Comparison of ENCODE assay signal across 8 mouse cellular contexts in the genomic region with DNA sequence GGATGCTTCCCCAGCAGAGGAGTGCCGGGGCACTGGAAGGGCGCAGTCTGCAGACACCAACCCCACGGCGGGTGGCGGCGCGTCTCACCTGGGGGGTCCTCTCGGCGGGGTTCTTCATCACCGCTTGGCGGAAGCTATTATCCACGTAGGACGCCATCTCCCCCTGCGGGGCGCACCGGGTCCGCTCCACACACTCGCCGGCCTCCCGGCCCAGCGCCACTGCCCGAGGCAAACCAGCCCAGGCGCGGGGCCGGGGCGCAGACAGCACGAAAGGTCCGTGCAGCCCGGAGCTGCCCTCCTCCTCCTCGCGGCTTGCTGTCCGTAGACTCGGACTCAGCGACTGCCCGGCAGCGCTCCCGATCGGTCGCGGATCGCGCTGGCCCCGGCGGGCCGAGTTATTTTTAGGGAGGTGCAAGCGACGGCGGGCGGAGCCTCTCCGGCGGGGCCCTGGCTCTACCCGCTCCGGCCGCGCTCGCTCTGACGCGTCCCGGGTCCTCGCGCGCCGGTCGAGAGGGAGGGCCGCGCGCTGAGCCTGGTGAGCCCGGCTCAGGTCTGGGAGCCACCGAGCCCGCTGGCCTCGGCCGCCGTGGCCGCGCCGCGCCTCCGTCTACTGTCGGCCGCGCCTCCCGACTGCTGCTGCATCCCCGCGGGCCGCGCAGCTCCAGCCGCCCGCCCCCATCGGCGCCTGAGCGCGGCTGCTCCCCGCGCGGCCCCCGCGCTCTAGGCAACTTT. TPM values are rescaled to one million over a fixed set of nuclear protein-coding genes. Genes with fewer than 3 reads are reported as not detected.
DNase-seq lines count a peak whose midpoint lies in the region; ATAC-seq and TF ChIP-seq lines count a peak whose summit lies in the region.

A gene (minus strand): TSS at position 142 of the 732 bp plus-strand sequence.

- peak within 1 kb of the TSS; percentile 99 for H3K27ac ChIP-seq in intestine, postnatal 0 days (ENCODE audit: low read depth, low read length)
- H3K27ac ChIP-seq in limb, embryonic 11.5 days (replicated peaks; ENCODE audit: low read depth, low read length) = peak within 1 kb of the TSS; percentile 91
- peak within 1 kb of the TSS; percentile 99 for H3K27ac ChIP-seq in midbrain, embryonic 12.5 days (replicated peaks)

- H3K36me3 ChIP-seq in intestine, postnatal 0 days (ENCODE audit: control insufficient read depth, insufficient read depth) = no peaks in the 10 kb centered on the region
- no peaks in the 10 kb centered on the region for H3K36me3 ChIP-seq in limb, embryonic 11.5 days (ENCODE audit: control insufficient read depth, insufficient read depth, low read length)
- H3K36me3 ChIP-seq in midbrain, embryonic 12.5 days = no peaks in the 10 kb centered on the region

- peak; percentile 28 for ATAC-seq in granulocyte monocyte progenitor cell, adult 5-6 weeks (replicated peaks; ENCODE audit: poor library complexity, severe bottlenecking)
- peak; percentile 63 for ATAC-seq in intestine, postnatal 0 days
- peak; percentile 72 for ATAC-seq in limb, embryonic 11.5 days (ENCODE audit: insufficient number of reproducible peaks, low FRiP score, low TSS enrichment, low read depth)
- ATAC-seq in midbrain, embryonic 12.5 days (ENCODE audit: low FRiP score, low read depth) = peak; percentile 83

- peaks cover 15% of the 10 kb centered on the region; the same call in 1 of the 2 replicates for H3K4me1 ChIP-seq in intestine, postnatal 0 days (replicated peaks; ENCODE audit: control insufficient read depth, insufficient read depth, low read length)
- peaks cover 13% of the 10 kb centered on the region for H3K4me1 ChIP-seq in limb, embryonic 11.5 days (ENCODE audit: control insufficient read depth, insufficient read depth, low read length)
- H3K4me1 ChIP-seq in midbrain, embryonic 12.5 days = peaks cover 24% of the 10 kb centered on the region

- peak within 1 kb of the TSS; percentile 91 for H3K4me3 ChIP-seq in intestine, postnatal 0 days (ENCODE audit: low read depth, low read length)
- H3K4me3 ChIP-seq in limb, embryonic 11.5 days (ENCODE audit: low read depth, low read length) = peak within 1 kb of the TSS; percentile 87
- H3K4me3 ChIP-seq in midbrain, embryonic 12.5 days = peak within 1 kb of the TSS; percentile 91

- under 1% methylated on average over 84 of the region's 97 CpGs for WGBS in intestine, postnatal 0 days
- WGBS in limb, embryonic 11.5 days = under 1% methylated on average over 73 of the region's 97 CpGs
- WGBS in midbrain, embryonic 12.5 days = 0% methylated on average over 64 of the region's 97 CpGs

- DNase-seq in 3134 (ENCODE audit: extremely low read depth, insufficient read length, low spot score) = peak; percentile 83
- DNase-seq in adrenal gland, adult 2 months = peak; percentile 92
- DNase-seq in embryo, embryonic 11.5 days (ENCODE audit: low read depth, low spot score) = peak; percentile 46
- peak; percentile 75 for DNase-seq in limb, embryonic 11.5 days (ENCODE audit: low spot score)
- DNase-seq in spleen, postnatal 10 days (ENCODE audit: low spot score in 2 of 2) = peak; percentile 58 to 63

- H3K4me2 ChIP-seq in intestine, postnatal 0 days (replicated peaks; ENCODE audit: low read depth) = peak within 1 kb of the TSS; percentile 92
- peak within 1 kb of the TSS; percentile 67 for H3K4me2 ChIP-seq in limb, embryonic 11.5 days (ENCODE audit: low read depth, severe bottlenecking)
- H3K4me2 ChIP-seq in midbrain, embryonic 12.5 days (replicated peaks) = peak within 1 kb of the TSS; percentile 82

- peak; percentile 51 for TF ChIP-seq CTCF in intestine, postnatal 0 days (IDR thresholded peaks at IDR 0.05; ENCODE audit: low read depth)

- H3K9ac ChIP-seq in intestine, postnatal 0 days (ENCODE audit: low read depth, low read length) = peak within 1 kb of the TSS; percentile 95
- peak within 1 kb of the TSS; percentile 84 for H3K9ac ChIP-seq in limb, embryonic 11.5 days (ENCODE audit: low read length)
- peak within 1 kb of the TSS; percentile 93 for H3K9ac ChIP-seq in midbrain, embryonic 12.5 days (replicated peaks)

- H3K9me3 ChIP-seq in intestine, postnatal 0 days (ENCODE audit: control insufficient read depth) = no peaks in the 10 kb centered on the region
- H3K9me3 ChIP-seq in limb, embryonic 11.5 days (ENCODE audit: control insufficient read depth, low read length) = no peaks in the 10 kb centered on the region
- no peaks in the 10 kb centered on the region for H3K9me3 ChIP-seq in midbrain, embryonic 12.5 days

- no peaks in the 10 kb centered on the region for H3K27me3 ChIP-seq in intestine, postnatal 0 days (replicated peaks; ENCODE audit: control insufficient read depth, insufficient read depth, low read length)
- H3K27me3 ChIP-seq in limb, embryonic 11.5 days (ENCODE audit: control insufficient read depth, insufficient read depth, low read length) = no peaks in the 10 kb centered on the region
- H3K27me3 ChIP-seq in midbrain, embryonic 12.5 days = peaks cover 5% of the 10 kb centered on the region

RNA-seq across cellular contexts. Expression of the gene that starts here (rescaled TPM):
- 10 to 100 TPM; 20.6 to 20.9 TPM for total RNA-seq in adrenal gland, adult 2 months (2021)
- 6.9 and 8.6 TPM in 2 replicates for polyA plus RNA-seq in adrenal gland, adult 2 months (2012; rRNA removed)
- 17.4 and 19.4 TPM in 2 replicates for total RNA-seq in granulocyte monocyte progenitor cell, adult 5-6 weeks (2014; fragmentation: Nextera tagmentation)
- total RNA-seq in granulocyte monocyte progenitor cell, adult 5-6 weeks (2017) = 15.5 and 21.0 TPM in 2 replicates
- polyA plus RNA-seq in intestine, postnatal 0 days (2015; fragmentation: Nextera tagmentation; extraction: Ambion mirVana) = 3.2 and 4.1 TPM in 2 replicates
- 5.6 and 8.7 TPM in 2 replicates for polyA plus RNA-seq in limb, embryonic 11.5 days (2014; fragmentation: Nextera tagmentation; extraction: Ambion mirVana)
- polyA plus RNA-seq in midbrain, embryonic 12.5 days (2016; fragmentation: Nextera tagmentation; extraction: Ambion mirVana) = 9.7 and 11.4 TPM in 2 replicates

Comparison
In these comparisons a context has a peak if more than half of its experiments do, and no peak if none do; other contexts are left out.
1. Peak in every context shown above with its lines: DNase-seq, ATAC-seq, H3K4me3 ChIP-seq and H3K27ac ChIP-seq.
2. ATAC-seq: peak in every context shown above with its lines; median percentile 83 in midbrain, embryonic 12.5 days; 72 in limb, embryonic 11.5 days; 63 in intestine, postnatal 0 days; 28 in granulocyte monocyte progenitor cell, adult 5-6 weeks.